Mouse (Mus musculus): ENCODE measurements around the gene Olfr328. TPM values are rescaled to one million over a fixed set of nuclear protein-coding genes. Genes with fewer than 3 reads are reported as not detected.

Olfr328 gene
- polyA plus RNA-seq (2015; fragmentation: Nextera tagmentation; extraction: Ambion mirVana): not detected in 2 replicates

DNA sequence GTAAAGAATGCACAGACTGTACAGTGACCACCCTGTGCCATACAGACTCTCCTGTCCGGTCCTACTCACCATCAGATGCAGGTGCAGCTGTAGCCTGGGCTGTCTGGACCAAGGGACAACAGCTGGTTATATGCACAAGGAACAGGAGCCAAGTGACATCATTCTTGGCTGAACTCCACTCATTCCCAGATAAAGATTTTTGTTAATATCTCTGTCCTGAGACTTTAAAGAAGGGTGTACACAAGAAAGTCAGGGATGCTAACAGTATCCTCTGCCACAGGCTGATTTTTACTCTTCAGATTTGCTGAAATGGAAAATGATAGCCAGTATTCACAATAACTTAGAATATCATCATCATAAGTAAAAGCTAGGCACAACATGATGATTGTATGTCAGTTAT, at the start of gene Olfr328:
Gene Olfr328 (minus strand): TSS at position 101 of the 400 bp plus-strand sequence.
- 88% methylated on average over 1 of the region's 1 CpGs for WGBS
- peaks cover 10% of the 10 kb centered on the region; the same call in 1 of the 2 replicates for H3K27me3 ChIP-seq (replicated peaks; ENCODE audit: control insufficient read depth, insufficient read depth, low read length)
- no peak within 1 kb of the TSS for H3K4me2 ChIP-seq (replicated peaks; ENCODE audit: low read depth)
- no peaks in the 10 kb centered on the region for H3K36me3 ChIP-seq (ENCODE audit: control insufficient read depth, insufficient read depth)
- no peak within 1 kb of the TSS for H3K4me3 ChIP-seq (ENCODE audit: low read depth, low read length)
- no peak for ATAC-seq
- no peak within 1 kb of the TSS for H3K27ac ChIP-seq (ENCODE audit: low read depth, low read length)
- TF ChIP-seq CTCF (IDR thresholded peaks at IDR 0.05; ENCODE audit: low read depth): no peak
- no peak within 1 kb of the TSS for H3K9ac ChIP-seq (ENCODE audit: low read depth, low read length)
- no peaks in the 10 kb centered on the region for H3K9me3 ChIP-seq (ENCODE audit: control insufficient read depth)
- H3K4me1 ChIP-seq (replicated peaks; ENCODE audit: control insufficient read depth, insufficient read depth, low read length): no peaks in the 10 kb centered on the region

DNA sequence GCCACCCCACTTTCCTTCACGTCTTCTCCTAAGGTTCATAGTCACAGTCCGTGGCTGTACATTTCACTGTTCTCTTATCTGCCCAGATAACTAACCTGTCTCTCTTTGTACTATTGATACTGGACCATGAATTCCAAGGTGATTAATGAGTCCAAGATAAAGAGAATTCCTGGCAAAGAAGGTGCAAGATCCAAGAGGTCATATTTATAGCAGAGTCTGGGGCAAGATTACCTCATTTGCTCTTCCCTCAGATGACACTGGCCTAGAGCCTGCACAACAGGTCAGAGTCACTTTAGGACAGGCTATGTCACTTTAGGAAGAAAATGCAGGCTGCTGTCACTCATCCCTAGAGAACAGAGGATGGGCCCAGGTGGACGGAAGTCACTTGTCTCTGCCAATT, 49.8 kb upstream of the Olfr328 start:
- H3K9me3 ChIP-seq (ENCODE audit: control insufficient read depth): no peaks in the 10 kb centered on the region
- no peaks in the 10 kb centered on the region for H3K4me1 ChIP-seq (replicated peaks; ENCODE audit: control insufficient read depth, insufficient read depth, low read length)
- no peak overlapping the region for H3K4me2 ChIP-seq (replicated peaks; ENCODE audit: low read depth)
- no peak overlapping the region for H3K27ac ChIP-seq (ENCODE audit: low read depth, low read length)
- no peak overlapping the region for H3K4me3 ChIP-seq (ENCODE audit: low read depth, low read length)
- H3K36me3 ChIP-seq (ENCODE audit: control insufficient read depth, insufficient read depth): no peaks in the 10 kb centered on the region
- H3K9ac ChIP-seq (ENCODE audit: low read depth, low read length): no peak overlapping the region
- no peak for TF ChIP-seq CTCF (IDR thresholded peaks at IDR 0.05; ENCODE audit: low read depth)
- 46% methylated on average over 3 of the region's 3 CpGs for WGBS
- peak; percentile 68 for ATAC-seq
- H3K27me3 ChIP-seq (replicated peaks; ENCODE audit: control insufficient read depth, insufficient read depth, low read length): peaks cover 63% of the 10 kb centered on the region

DNA sequence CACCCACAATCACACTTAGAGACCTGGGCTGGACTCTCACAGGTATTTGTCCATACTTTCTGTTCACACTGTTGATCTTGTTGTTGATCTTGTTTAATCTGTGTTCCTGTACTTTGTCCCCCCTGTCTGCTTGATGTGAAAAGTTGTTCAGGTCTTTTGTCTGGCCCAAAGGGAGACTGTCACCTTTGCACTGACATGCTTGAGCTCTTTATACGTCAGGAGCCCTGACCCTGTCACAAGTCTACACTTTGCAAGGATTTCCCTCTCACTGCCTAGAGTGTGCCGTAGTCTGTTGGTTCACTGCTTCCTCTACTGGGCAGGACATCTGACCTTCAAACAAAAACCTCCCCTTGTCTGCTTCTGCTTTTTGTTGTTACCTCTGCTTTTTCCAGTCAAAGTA, 49.3 kb upstream of the Olfr328 start:
- Histone ChIP-seq H3K4me3 (ENCODE audit: low read depth, low read length) (no peak overlapping the region), H3K36me3 (ENCODE audit: control insufficient read depth, insufficient read depth) (no peaks in the 10 kb centered on the region), H3K4me1 (replicated peaks; ENCODE audit: control insufficient read depth, insufficient read depth, low read length) (no peaks in the 10 kb centered on the region), H3K9ac (ENCODE audit: low read depth, low read length) (no peak overlapping the region), H3K9me3 (ENCODE audit: control insufficient read depth) (no peaks in the 10 kb centered on the region), H3K27me3 (replicated peaks; ENCODE audit: control insufficient read depth, insufficient read depth, low read length) (peaks cover 66% of the 10 kb centered on the region), H3K4me2 (replicated peaks; ENCODE audit: low read depth) (no peak overlapping the region), H3K27ac (ENCODE audit: low read depth, low read length) (no peak overlapping the region)
- no peak for TF ChIP-seq CTCF (IDR thresholded peaks at IDR 0.05; ENCODE audit: low read depth)
- 50% methylated on average over 2 of the region's 2 CpGs for WGBS
- no peak for ATAC-seq

DNA sequence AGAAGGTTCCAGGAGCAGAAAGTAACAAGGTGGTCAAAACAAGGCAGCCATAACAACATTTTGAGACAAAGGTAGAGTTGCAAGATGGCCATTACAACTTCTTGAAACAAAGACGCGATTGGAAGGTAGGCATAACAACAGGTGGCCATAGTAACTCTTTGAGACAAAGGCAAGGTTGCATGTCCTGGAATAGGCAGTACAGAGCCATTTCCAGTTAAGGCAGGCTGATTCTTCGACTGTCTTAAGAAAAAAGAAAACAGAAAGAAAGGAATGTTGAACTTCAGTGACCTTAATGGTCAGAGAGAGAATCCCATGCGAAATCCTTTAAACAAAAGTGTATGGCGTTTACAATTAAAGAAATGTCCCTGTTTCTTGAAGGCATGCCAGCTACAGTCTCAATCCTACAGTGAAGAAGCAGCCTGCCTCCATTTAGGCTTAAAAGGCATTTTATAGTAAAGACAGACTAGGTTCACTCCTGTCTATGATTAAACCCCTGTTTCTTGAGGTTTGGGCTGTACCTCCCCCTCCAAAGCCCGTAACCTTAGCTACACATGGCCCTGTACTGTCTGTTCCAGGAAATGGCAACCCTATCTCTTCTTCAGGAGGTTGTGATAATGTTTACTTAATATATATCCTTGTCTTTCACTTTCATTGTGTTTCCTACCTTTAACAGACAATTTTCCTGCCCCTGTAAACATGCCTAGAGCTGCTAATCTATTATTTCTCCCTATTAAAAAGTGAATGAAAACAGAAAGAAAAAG, 47.5 kb upstream of the Olfr328 start:
- no peak overlapping the region for H3K9ac ChIP-seq (ENCODE audit: low read depth, low read length)
- no peak overlapping the region for H3K27ac ChIP-seq (ENCODE audit: low read depth, low read length)

DNA sequence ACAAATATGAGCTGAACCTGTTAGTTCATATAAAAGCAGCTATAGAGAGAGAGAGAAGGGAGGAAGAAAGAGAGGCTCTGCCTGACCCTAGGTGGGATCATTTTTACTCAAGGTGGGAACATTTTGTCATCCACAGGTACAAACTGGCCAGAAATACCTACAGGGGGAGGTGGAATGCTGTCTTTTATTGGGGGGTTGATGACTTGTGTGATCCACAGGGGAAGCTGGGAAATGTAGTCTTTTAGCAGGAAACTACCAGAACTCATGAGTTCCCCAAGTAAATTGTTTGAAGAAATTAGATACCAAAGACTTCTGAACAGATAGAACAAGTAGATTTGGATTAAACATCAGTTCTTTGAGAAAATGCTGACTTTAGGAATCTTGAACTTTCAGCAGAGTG, 46.6 kb upstream of the Olfr328 start:
- TF ChIP-seq CTCF (IDR thresholded peaks at IDR 0.05; ENCODE audit: low read depth): no peak
- H3K4me2 ChIP-seq (replicated peaks; ENCODE audit: low read depth): no peak overlapping the region

More for the DNA sequence above, 47.5 kb upstream of the Olfr328 start:
- H3K9me3 ChIP-seq (ENCODE audit: control insufficient read depth): no peaks in the 10 kb centered on the region
- H3K4me3 ChIP-seq (ENCODE audit: low read depth, low read length): no peak overlapping the region
- H3K36me3 ChIP-seq (ENCODE audit: control insufficient read depth, insufficient read depth): no peaks in the 10 kb centered on the region
- no peak for TF ChIP-seq CTCF (IDR thresholded peaks at IDR 0.05; ENCODE audit: low read depth)
- peaks cover 59% of the 10 kb centered on the region for H3K27me3 ChIP-seq (replicated peaks; ENCODE audit: control insufficient read depth, insufficient read depth, low read length)
- H3K4me1 ChIP-seq (replicated peaks; ENCODE audit: control insufficient read depth, insufficient read depth, low read length): no peaks in the 10 kb centered on the region
- no peak for ATAC-seq
- no peak overlapping the region for H3K4me2 ChIP-seq (replicated peaks; ENCODE audit: low read depth)
- WGBS: 76% methylated on average over 6 of the region's 6 CpGs

DNA sequence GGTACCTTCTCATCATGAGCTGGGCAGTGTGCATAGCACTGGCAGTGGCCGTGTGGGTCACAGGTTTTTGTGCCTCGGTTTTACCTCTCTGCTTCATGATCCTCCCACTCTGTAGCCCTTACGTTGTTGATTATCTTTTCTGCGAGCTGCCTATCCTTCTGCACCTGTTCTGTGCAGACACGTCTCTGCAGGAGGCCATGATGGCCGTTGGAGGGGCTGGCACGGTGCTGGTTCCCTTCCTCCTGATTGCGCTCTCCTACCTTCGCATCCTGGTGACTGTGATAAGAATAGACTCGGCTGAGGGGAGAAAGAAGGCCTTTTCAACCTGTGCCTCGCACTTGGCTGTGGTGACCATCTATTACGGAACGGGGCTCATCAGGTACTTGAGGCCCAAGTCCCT, 42.4 kb upstream of the Olfr328 start:
- Histone ChIP-seq H3K4me1 (replicated peaks; ENCODE audit: control insufficient read depth, insufficient read depth, low read length) (no peaks in the 10 kb centered on the region), H3K4me3 (ENCODE audit: low read depth, low read length) (no peak overlapping the region), H3K9me3 (ENCODE audit: control insufficient read depth) (no peaks in the 10 kb centered on the region), H3K4me2 (replicated peaks; ENCODE audit: low read depth) (no peak overlapping the region), H3K9ac (ENCODE audit: low read depth, low read length) (no peak overlapping the region), H3K27ac (ENCODE audit: low read depth, low read length) (no peak overlapping the region), H3K36me3 (ENCODE audit: control insufficient read depth, insufficient read depth) (no peaks in the 10 kb centered on the region), H3K27me3 (replicated peaks; ENCODE audit: control insufficient read depth, insufficient read depth, low read length) (peaks cover 60% of the 10 kb centered on the region)
- no peak for ATAC-seq
- no peak for TF ChIP-seq CTCF (IDR thresholded peaks at IDR 0.05; ENCODE audit: low read depth)
- 83% methylated on average over 13 of the region's 13 CpGs for WGBS

More for the DNA sequence above, 46.6 kb upstream of the Olfr328 start:
- peaks cover 68% of the 10 kb centered on the region for H3K27me3 ChIP-seq (replicated peaks; ENCODE audit: control insufficient read depth, insufficient read depth, low read length)
- no peak overlapping the region for H3K27ac ChIP-seq (ENCODE audit: low read depth, low read length)
- H3K4me1 ChIP-seq (replicated peaks; ENCODE audit: control insufficient read depth, insufficient read depth, low read length): no peaks in the 10 kb centered on the region
- H3K4me3 ChIP-seq (ENCODE audit: low read depth, low read length): no peak overlapping the region
- no peaks in the 10 kb centered on the region for H3K9me3 ChIP-seq (ENCODE audit: control insufficient read depth)
- no peak overlapping the region for H3K9ac ChIP-seq (ENCODE audit: low read depth, low read length)
- no peaks in the 10 kb centered on the region for H3K36me3 ChIP-seq (ENCODE audit: control insufficient read depth, insufficient read depth)
- ATAC-seq: no peak
